Mouse (Mus musculus) intestine, embryonic 15.5 days (tissue): ENCODE data around the gene Plch1. TPM values are rescaled to one million over a fixed set of nuclear protein-coding genes. Genes with fewer than 3 reads are reported as not detected.

Experiments used
- ATAC-seq: fragments of 200-750 bp; cut with Nextera tagmentation; 2 replicates; pipeline ENCODE4 v1.8.0; 2017; ENCODE audit warnings: moderate TSS enrichment, moderate library complexity
- H3K27ac ChIP-seq: fragments of 300-500 bp; sonication (generic); 2 replicates; pipeline ENCODE4 v1.5.1; 2015; ENCODE audit warnings: mild to moderate bottlenecking, inconsistent platforms
- H3K27me3 ChIP-seq: fragments of 300-500 bp; sonication (generic); replicated peaks from 2 replicates; pipeline ENCODE4 v1.6.1; 2015; ENCODE audit warnings: inconsistent platforms
- H3K36me3 ChIP-seq: fragments of 300-500 bp; sonication (generic); 2 replicates; pipeline ENCODE4 v1.6.1; 2015; ENCODE audit warnings: inconsistent platforms
- H3K4me1 ChIP-seq: fragments of 300-500 bp; sonication (generic); replicated peaks from 2 replicates; pipeline ENCODE4 v1.6.1; 2015; ENCODE audit warnings: inconsistent platforms
- H3K4me2 ChIP-seq: fragments of 300-500 bp; sonication (generic); replicated peaks from 2 replicates; pipeline ENCODE4 v1.6.1; 2015; ENCODE audit warnings: mild to moderate bottlenecking, inconsistent platforms
- H3K4me3 ChIP-seq: fragments of 300-500 bp; sonication (generic); replicated peaks from 2 replicates; pipeline ENCODE4 v1.5.1; 2015; ENCODE audit warnings: inconsistent platforms
- H3K9ac ChIP-seq: fragments of 300-500 bp; sonication (generic); 2 replicates; pipeline ENCODE4 v1.6.1; 2015; ENCODE audit warnings: inconsistent platforms
- H3K9me3 ChIP-seq: fragments of 300-500 bp; sonication (generic); 2 replicates; pipeline ENCODE4 v1.6.1; 2016; ENCODE audit warnings: inconsistent platforms
- WGBS: fragments of 180-500 bp; shearing (Covaris S2); methylation state at CpG from one replicate; pipeline ENCODE4 v1.1.7; 2015; 5-methylcytosine and 5-hydroxymethylcytosine counted together
- polyA plus RNA-seq: library from polyadenylated mRNA; unstranded; fragments of >200 nt; fragmentation: Nextera tagmentation; extraction: Ambion mirVana; gene quantifications from 2 replicates; pipeline ENCODE4 v1.2.1, GENCODE M21; 2015

Plch1 gene
- polyA plus RNA-seq: 6.8 and 6.9 TPM in 2 replicates

DNA sequence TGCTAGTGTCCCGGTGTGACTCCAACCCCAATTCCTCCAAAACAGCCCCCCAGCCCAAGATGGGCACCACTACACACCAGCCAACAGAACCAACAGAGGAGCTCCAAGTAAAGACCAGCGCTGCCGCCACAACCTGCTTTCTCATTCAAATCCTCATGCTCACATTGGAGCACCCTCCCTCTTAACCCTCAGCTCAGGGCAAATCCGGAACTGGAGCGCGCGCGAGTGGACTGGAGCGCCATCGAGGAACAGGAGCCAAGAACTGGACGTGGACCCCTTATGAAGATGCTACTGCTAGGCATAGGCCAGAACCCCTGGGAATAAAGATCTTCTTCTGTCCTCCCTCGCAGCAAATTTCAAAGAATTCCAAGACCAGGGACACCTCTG lies at the start of gene Plch1:
Plch1 (minus strand) TSS at position 164 of the 387 bp plus-strand sequence.
- Histone ChIP-seq H3K36me3 (no peaks in the 10 kb centered on the region), H3K27ac (peak within 1 kb of the TSS; percentile 77), H3K9me3 (no peaks in the 10 kb centered on the region), H3K9ac (peak within 1 kb of the TSS; percentile 65), H3K4me1 (no peaks in the 10 kb centered on the region; the same call in 1 of the 2 replicates), H3K27me3 (no peaks in the 10 kb centered on the region), H3K4me2 (peak within 1 kb of the TSS; percentile 99), H3K4me3 (peak within 1 kb of the TSS; percentile 66)
- ATAC-seq: peak; percentile 77
- 0% methylated on average over 12 of the region's 12 CpGs for WGBS

GRCm38 (mm10) chr3:63941204-63941850 lies 42.1 kb upstream of the Plch1 start:
- no peaks in the 10 kb centered on the region for H3K4me1 ChIP-seq
- no peaks in the 10 kb centered on the region for H3K27me3 ChIP-seq
- no peak overlapping the region for H3K4me2 ChIP-seq
- 0 out of 2 replicates have a peak, but pooled peaks cover 2% of the 10 kb centered on the region for H3K36me3 ChIP-seq
- no peak overlapping the region for H3K4me3 ChIP-seq
- 81% methylated on average over 2 of the region's 2 CpGs for WGBS
- H3K27ac ChIP-seq: no peak overlapping the region
- no peaks in the 10 kb centered on the region for H3K9me3 ChIP-seq
- ATAC-seq: no peak
- no peak overlapping the region for H3K9ac ChIP-seq

GRCm38 (mm10) chr3:63938928-63939327 lies 39.7 kb upstream of the Plch1 start:
- WGBS: 83% methylated on average over 2 of the region's 2 CpGs

DNA sequence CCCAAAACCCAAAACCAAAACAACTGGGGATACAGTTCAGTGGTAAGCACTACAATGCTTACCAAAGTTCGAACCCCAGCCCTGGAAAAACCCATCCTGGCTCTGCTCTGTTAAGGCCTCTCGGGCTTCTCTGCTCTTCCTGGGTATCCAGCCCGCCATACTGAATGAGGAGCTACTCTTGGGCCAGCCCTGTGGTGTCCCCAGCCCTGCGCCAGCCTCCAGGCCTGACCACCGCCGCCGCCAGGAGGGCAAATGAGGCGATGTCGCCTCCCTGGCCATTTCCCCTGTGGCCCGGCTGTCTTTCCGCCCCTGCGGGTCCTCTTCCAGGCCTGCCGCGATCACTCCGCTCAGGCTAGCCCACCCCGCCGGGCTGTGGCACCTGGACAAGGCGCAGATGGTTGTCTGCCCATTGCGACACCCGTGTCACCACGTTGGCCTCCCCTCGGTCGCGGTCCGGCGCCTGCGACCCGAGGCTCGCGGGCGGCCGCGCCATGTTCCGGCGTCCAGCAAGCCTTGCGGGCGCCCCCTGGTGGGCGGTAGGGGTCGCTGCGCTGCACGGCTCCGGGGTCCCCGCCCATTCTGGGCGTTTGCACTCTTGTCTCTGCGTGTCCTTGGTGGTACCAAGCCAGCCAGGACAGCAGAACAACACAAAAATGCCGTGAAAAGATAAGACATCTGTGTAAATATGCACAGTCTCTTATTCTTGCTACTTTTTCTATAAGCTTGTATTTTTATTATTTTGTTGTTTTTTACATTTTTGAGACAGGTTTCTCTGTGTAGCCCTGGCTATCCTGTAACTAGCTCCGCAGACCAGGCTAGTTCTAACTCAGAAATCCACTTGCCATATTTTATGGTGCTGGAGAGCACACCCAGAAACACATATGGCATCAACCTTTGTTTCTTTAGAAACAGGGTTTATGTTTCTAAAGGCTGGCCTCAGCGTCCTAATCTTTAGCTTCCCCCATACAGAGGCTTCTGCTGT lies 29.9 kb upstream of the Plch1 start, which contains the start of gene E130311K13Rik:
E130311K13Rik (minus strand) TSS at position 595 of the 982 bp plus-strand sequence.
- peak; percentile 99 for ATAC-seq
- 6% methylated on average over 48 of the region's 48 CpGs for WGBS
- Histone ChIP-seq H3K36me3 (no peaks in the 10 kb centered on the region), H3K27ac (peak within 1 kb of the TSS; percentile 51; the same call in 1 of the 2 replicates), H3K9ac (peak within 1 kb of the TSS; percentile 90), H3K4me2 (peak within 1 kb of the TSS; percentile 77), H3K4me3 (peak within 1 kb of the TSS; percentile 70), H3K4me1 (no peaks in the 10 kb centered on the region), H3K27me3 (no peaks in the 10 kb centered on the region), H3K9me3 (no peaks in the 10 kb centered on the region)

More at GRCm38 (mm10) chr3:63938928-63939327, 39.7 kb upstream of the Plch1 start:
- Histone ChIP-seq H3K9me3 (no peaks in the 10 kb centered on the region), H3K27me3 (no peaks in the 10 kb centered on the region), H3K4me3 (no peak overlapping the region), H3K4me2 (no peak overlapping the region), H3K27ac (no peak overlapping the region), H3K9ac (no peak overlapping the region), H3K36me3 (no peaks in the 10 kb centered on the region), H3K4me1 (no peaks in the 10 kb centered on the region)
- no peak for ATAC-seq

GRCm38 (mm10) chr3:63919634-63920033 lies 20.4 kb upstream of the Plch1 start:
- WGBS: 77% methylated on average over 3 of the region's 3 CpGs
- H3K27me3 ChIP-seq: no peaks in the 10 kb centered on the region

DNA sequence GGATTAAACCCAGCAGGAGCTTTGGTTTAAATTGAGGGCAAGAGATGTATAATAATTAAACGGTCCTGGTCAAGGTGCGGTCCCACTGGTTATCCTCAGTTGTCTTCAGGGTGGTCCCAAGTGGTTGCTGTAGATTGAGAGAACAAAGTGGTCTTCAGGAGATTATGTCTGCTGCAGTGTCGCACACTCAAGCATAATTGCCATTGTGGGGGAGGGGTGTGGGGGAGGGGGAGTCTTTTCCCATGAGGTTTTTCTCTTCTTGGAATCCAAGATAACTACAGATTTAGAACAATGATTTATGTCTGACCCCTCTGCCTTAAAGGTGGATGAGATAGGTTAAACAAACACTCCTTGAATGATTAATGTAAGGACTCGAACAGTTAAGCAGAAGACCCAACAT lies 11.0 kb upstream of the Plch1 start:
- Histone ChIP-seq H3K36me3 (no peaks in the 10 kb centered on the region), H3K4me3 (no peak overlapping the region), H3K9me3 (no peaks in the 10 kb centered on the region), H3K9ac (no peak overlapping the region), H3K4me1 (0 out of 2 replicates have a peak, but pooled peaks cover 1% of the 10 kb centered on the region), H3K4me2 (no peak overlapping the region), H3K27me3 (no peaks in the 10 kb centered on the region), H3K27ac (no peak overlapping the region)
- WGBS: 56% methylated on average over 4 of the region's 4 CpGs
- ATAC-seq: no peak

More at GRCm38 (mm10) chr3:63919634-63920033, 20.4 kb upstream of the Plch1 start:
- H3K9ac ChIP-seq: no peak overlapping the region
- no peaks in the 10 kb centered on the region for H3K4me1 ChIP-seq
- H3K9me3 ChIP-seq: no peaks in the 10 kb centered on the region
- ATAC-seq: no peak
- H3K4me2 ChIP-seq: no peak overlapping the region
- H3K36me3 ChIP-seq: no peaks in the 10 kb centered on the region
- H3K4me3 ChIP-seq: no peak overlapping the region
- H3K27ac ChIP-seq: no peak overlapping the region

DNA sequence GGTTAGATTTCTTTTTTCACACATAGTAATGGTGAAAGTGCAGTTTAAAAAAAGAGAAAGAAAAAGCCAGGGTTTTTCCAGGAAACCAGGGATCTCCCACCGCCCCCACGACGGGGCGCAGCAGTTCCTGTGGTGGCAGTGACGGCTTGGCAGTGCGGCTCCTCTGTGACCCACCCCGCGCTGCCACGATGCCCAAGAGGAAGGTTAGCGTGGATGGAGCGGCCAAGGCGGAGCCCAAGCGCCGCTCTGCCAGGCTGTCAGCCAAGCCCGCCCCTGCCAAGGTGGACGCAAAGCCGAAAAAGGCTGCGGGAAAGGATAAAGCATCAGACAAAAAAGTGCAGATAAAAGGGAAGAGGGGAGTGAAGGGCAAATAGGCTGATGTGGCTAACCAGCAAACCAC lies 6.0 kb upstream of the Plch1 start:
- WGBS: 12% methylated on average over 18 of the region's 18 CpGs
- H3K4me1 ChIP-seq: 0 out of 2 replicates have a peak, but pooled peaks cover 3% of the 10 kb centered on the region
- no peak overlapping the region; the same call in 1 of the 2 replicates for H3K9ac ChIP-seq
- H3K27ac ChIP-seq: no peak overlapping the region
- peak overlapping the region; percentile 27 for H3K4me3 ChIP-seq
- no peaks in the 10 kb centered on the region for H3K27me3 ChIP-seq
- peak overlapping the region; percentile 71 for H3K4me2 ChIP-seq
- ATAC-seq: no peak
- no peaks in the 10 kb centered on the region for H3K9me3 ChIP-seq
- H3K36me3 ChIP-seq: no peaks in the 10 kb centered on the region

DNA sequence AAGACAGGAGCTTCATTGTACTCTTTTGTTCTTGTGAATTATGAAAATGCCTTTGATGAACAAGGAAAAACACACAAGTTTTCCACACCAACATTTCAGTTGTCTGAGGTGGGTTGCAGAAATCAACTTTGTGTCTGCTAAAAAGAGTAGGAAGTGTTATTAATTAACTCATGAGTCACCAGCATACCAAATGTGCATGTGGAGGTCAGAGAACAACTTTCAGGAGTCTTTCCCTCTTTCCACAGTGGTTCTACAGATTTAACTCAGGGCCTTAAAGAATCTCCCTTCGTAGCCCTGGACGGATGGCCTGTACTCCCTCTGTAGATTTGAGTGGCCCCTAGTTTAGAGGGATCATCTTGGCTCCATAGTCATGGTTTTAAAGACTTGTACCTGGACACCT lies 4.9 kb upstream of the Plch1 start:
- no peak overlapping the region for H3K4me2 ChIP-seq
- peak; percentile 63 for ATAC-seq
- no peak overlapping the region for H3K4me3 ChIP-seq
- 0 out of 2 replicates have a peak, but pooled peaks cover 3% of the 10 kb centered on the region for H3K4me1 ChIP-seq
- no peaks in the 10 kb centered on the region for H3K27me3 ChIP-seq
- H3K27ac ChIP-seq: 0 out of 2 replicates have a peak overlapping the region, but pooled peaks have one; percentile 3
- no peaks in the 10 kb centered on the region for H3K36me3 ChIP-seq
- no peak overlapping the region for H3K9ac ChIP-seq
- WGBS: 65% methylated on average over 2 of the region's 2 CpGs
- no peaks in the 10 kb centered on the region for H3K9me3 ChIP-seq

GRCm38 (mm10) chr3:63900021-63900571 lies 824 bp upstream of the Plch1 start:
- WGBS: 7% methylated on average over 12 of the region's 12 CpGs
- ATAC-seq: no peak
- H3K27ac ChIP-seq: no peak overlapping the region

DNA sequence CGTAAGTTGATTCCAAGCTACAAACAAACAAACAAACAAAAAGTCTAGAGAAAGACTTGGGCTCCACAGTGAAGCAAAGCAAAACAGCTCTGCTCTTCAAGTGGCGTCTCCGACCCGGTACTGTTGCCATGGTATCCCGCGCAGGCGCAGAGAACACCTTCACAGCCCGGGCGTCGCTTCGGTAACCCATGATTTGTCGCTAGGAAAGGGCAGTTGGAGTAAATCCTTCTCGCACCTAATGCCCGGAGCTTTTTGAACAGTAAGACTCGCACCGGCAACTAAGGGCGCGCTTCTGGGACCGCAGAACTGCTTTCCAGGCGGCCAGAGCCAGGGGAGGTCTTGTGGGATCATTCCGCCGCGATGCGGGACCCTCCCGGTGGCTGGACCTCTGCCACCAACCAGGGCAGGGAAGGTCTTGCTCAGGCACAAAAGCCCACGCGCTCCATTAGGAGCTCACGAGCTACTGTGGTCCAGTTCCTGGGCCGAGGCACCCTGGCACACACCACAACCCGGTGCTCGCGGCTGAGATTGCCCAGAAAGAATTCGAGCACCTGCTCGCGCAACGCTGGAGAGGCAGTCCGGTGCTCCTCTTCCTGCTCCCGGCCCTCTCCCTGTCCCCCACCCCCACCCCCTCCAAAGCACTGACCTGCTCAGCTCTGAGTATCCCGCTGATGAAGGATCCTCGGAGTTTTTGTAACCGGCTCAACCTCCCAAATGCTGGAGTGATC lies 527 bp downstream of the Plch1 start:
- peak; percentile 83 for ATAC-seq
- H3K4me3 ChIP-seq: peak overlapping the region; percentile 66
- no peaks in the 10 kb centered on the region; the same call in 1 of the 2 replicates for H3K4me1 ChIP-seq
- H3K4me2 ChIP-seq: peak overlapping the region; percentile 99
- peak overlapping the region; percentile 65 for H3K9ac ChIP-seq
- under 1% methylated on average over 41 of the region's 41 CpGs for WGBS
- H3K27me3 ChIP-seq: no peaks in the 10 kb centered on the region
- peak overlapping the region; percentile 77 for H3K27ac ChIP-seq
- H3K36me3 ChIP-seq: no peaks in the 10 kb centered on the region
- H3K9me3 ChIP-seq: no peaks in the 10 kb centered on the region

More at GRCm38 (mm10) chr3:63900021-63900571, 824 bp upstream of the Plch1 start:
- Histone ChIP-seq H3K4me3 (peak overlapping the region; percentile 66), H3K9ac (no peak overlapping the region), H3K27me3 (no peaks in the 10 kb centered on the region), H3K4me1 (no peaks in the 10 kb centered on the region; the same call in 1 of the 2 replicates), H3K36me3 (no peaks in the 10 kb centered on the region), H3K9me3 (no peaks in the 10 kb centered on the region), H3K4me2 (peak overlapping the region; percentile 99)

GRCm38 (mm10) chr3:63897177-63897576 lies 2.1 kb downstream of the Plch1 start:
- 10% methylated on average over 1 of the region's 1 CpGs for WGBS
- H3K4me2 ChIP-seq: no peak overlapping the region; the same call in 1 of the 2 replicates
- H3K9ac ChIP-seq: no peak overlapping the region
- no peaks in the 10 kb centered on the region for H3K9me3 ChIP-seq
- H3K4me3 ChIP-seq: no peak overlapping the region
- H3K4me1 ChIP-seq: no peaks in the 10 kb centered on the region; the same call in 1 of the 2 replicates
- H3K27ac ChIP-seq: no peak overlapping the region
- H3K27me3 ChIP-seq: no peaks in the 10 kb centered on the region
- no peak for ATAC-seq
- no peaks in the 10 kb centered on the region for H3K36me3 ChIP-seq
